Mouse (Mus musculus): ENCODE measurements at regions not wholly inside any gene's neighbourhood (a gene's known extent, or its start where the extent isn't known, plus 50 kb on each side); places are given as distances from the start of the nearest gene placed in this dataset.
A peak's percentile ranks its signal among the peaks of the same experiment; 100 is the strongest.

DNA sequence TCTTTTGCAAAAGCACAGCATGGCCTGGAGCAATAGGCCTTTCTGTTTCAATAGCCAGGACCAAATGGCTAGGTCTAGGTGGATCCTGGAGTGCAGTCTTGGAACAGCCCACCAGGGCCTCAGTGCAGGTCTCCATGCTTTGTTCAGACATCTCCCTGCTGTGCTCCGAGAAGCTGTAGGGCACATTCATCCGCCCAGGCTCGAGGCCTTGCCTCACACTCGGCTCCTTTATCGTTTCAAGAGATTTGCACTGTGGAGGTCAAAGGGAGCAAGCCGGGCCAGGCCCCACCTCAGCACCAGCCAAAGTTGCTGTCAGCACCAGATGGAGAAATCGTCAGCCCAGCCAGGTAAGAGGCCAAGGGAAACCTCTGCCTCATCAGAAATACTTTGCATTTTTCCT is 160.3 kb downstream of the Gm10260 start:
- Histone ChIP-seq H3K27ac (ENCODE audit: insufficient read depth, low read depth, low read length) (no peak overlapping the region), H3K4me1 (ENCODE audit: control insufficient read depth, insufficient read depth, low read length) (0 out of 2 replicates have a peak, but pooled peaks cover 4% of the 10 kb centered on the region), H3K27me3 (replicated peaks; ENCODE audit: control insufficient read depth, insufficient read depth, low read length) (no peaks in the 10 kb centered on the region), H3K36me3 (ENCODE audit: control insufficient read depth, insufficient read depth, low read length) (no peaks in the 10 kb centered on the region), H3K4me3 (ENCODE audit: insufficient read depth, low read depth, low read length) (no peak overlapping the region)
- no peak for DNase-seq
- TF ChIP-seq POLR2A (IDR thresholded peaks at IDR 0.05; ENCODE audit: low read depth, low read length) (no peak), CTCF (conservative IDR thresholded peaks at IDR 0.05; ENCODE audit: insufficient read depth, insufficient read length, low read depth, low read length) (no peak)
- 86% methylated on average over 7 of the region's 7 CpGs for WGBS

DNA sequence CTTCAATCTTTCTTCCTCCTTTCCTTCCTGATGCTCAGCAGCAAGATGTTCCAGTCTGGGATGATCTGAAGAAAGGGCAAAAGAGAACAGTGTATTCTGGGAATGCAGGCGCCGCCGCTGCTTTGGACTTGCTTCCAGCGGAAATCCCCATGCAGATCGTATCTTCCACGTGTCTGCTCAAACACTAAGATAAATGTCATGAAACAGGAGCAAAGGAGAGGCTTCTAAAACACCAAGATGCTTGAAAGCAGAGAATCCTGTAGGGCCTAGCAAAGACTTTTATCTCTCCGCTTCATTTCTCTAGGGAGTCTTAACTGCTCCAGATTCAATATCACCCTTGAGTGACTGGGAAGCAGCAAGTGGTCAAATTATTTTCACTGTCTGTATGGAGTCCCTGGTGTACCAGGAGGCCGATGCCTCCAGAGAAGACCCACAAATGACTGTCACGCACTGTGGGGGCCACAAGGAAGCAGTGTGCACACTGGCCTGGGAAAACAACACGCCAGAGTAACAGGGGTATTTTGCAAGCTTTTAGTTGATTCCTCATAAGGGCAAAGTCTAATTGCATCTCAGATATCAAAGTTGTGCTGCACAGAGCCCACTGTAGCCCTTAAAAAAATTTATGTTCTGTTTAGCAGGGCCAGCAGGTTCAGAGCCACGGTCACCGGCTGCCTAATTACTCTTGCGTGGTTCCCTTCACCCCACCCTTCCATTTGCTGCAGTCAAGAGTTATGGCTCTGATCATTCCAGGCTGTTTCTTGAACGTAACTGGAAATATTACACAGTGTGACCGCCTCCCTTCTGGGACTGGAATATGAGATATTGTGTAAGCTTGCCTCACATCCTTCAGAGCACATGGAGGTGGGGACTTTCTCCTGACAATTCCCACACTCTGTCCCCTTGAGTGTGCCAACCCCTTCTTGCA is 161.7 kb downstream of the Gm10260 start:
- no peaks in the 10 kb centered on the region for H3K27me3 ChIP-seq (replicated peaks; ENCODE audit: control insufficient read depth, insufficient read depth, low read length)
- TF ChIP-seq POLR2A (IDR thresholded peaks at IDR 0.05; ENCODE audit: low read depth, low read length), result no peak
- no peak for TF ChIP-seq CTCF (conservative IDR thresholded peaks at IDR 0.05; ENCODE audit: insufficient read depth, insufficient read length, low read depth, low read length)
- no peaks in the 10 kb centered on the region for H3K36me3 ChIP-seq (ENCODE audit: control insufficient read depth, insufficient read depth, low read length)
- no peak overlapping the region for H3K27ac ChIP-seq (ENCODE audit: insufficient read depth, low read depth, low read length)
- no peak overlapping the region for H3K4me3 ChIP-seq (ENCODE audit: insufficient read depth, low read depth, low read length)
- WGBS, result 36% methylated on average over 15 of the region's 15 CpGs
- H3K4me1 ChIP-seq (ENCODE audit: control insufficient read depth, insufficient read depth, low read length), result 0 out of 2 replicates have a peak, but pooled peaks cover 4% of the 10 kb centered on the region
- DNase-seq, result peak; percentile 48

DNA sequence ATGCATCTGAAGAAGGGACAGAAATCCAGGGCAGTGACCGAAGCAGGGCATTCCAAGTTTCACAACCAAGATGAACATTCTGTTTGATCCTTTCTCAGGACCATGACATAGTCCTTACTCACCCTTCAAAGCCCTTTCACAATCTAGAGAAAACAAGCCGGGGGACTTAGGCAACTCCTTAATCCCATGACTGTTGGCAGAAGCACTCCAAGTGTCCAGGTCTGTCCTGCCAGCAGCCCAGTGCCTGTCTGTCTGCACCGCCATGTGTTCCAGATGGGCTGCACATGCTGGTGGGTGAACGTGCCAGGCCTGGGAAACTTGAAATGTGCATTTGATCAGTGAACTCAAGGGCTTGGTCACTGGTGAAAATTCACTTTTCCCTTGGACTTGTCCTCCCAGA is 165.6 kb downstream of the Gm10260 start:
- 98% methylated on average over 4 of the region's 4 CpGs for WGBS
- H3K4me3 ChIP-seq (ENCODE audit: insufficient read depth, low read depth, low read length), result no peak overlapping the region
- H3K27ac ChIP-seq (ENCODE audit: insufficient read depth, low read depth, low read length), result no peak overlapping the region
- TF ChIP-seq POLR2A (IDR thresholded peaks at IDR 0.05; ENCODE audit: low read depth, low read length) (no peak), CTCF (conservative IDR thresholded peaks at IDR 0.05; ENCODE audit: insufficient read depth, insufficient read length, low read depth, low read length) (no peak)
- no peaks in the 10 kb centered on the region for H3K27me3 ChIP-seq (replicated peaks; ENCODE audit: control insufficient read depth, insufficient read depth, low read length)
- H3K4me1 ChIP-seq (ENCODE audit: control insufficient read depth, insufficient read depth, low read length), result 0 out of 2 replicates have a peak, but pooled peaks cover 4% of the 10 kb centered on the region
- H3K36me3 ChIP-seq (ENCODE audit: control insufficient read depth, insufficient read depth, low read length), result no peaks in the 10 kb centered on the region
- DNase-seq, result no peak

DNA sequence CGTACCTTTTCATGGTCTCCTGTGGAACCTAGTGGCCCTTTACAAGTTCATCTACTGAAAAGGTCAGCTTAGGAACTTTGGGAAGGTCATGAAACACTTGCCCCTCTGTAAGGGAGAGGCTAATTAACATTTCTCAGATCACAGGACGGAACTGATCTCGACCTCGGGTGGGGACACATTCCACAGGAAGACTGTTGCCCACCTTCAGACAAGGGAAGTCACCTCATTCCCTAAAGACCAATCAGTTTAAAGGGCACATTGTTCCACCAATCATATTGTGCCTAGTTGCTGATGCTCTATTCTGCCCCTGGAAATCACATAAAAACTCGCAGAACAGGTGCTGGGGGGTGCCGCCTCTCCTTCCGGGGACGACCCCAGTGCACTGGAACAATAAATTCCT is 170.8 kb downstream of the Gm10260 start:
- 69% methylated on average over 8 of the region's 8 CpGs for WGBS
- H3K36me3 ChIP-seq (ENCODE audit: control insufficient read depth, insufficient read depth, low read length), result no peaks in the 10 kb centered on the region

DNA sequence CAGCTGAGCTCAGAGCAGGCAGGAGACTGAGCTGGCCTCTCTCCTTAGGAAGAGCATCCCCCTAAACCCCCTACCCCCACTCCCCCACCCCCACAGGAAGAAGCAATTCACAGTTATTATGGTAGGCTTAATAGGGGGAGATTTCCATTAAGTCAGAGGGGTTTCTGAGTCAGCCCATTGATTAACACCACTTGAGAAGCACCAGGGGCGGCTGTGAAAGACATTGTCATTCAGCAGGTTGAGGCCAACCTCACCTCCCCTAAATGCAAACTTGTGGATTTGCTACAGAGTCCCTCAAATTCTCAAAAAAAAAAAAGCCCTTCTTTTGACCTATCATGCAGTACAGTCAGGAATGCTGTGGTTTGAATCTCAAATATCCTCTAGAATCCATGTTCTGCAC is 172.3 kb downstream of the Gm10260 start:
- H3K36me3 ChIP-seq (ENCODE audit: control insufficient read depth, insufficient read depth, low read length), result no peaks in the 10 kb centered on the region
- no peaks in the 10 kb centered on the region for H3K4me1 ChIP-seq (ENCODE audit: control insufficient read depth, insufficient read depth, low read length)
- no peak for TF ChIP-seq POLR2A (IDR thresholded peaks at IDR 0.05; ENCODE audit: low read depth, low read length)
- H3K27me3 ChIP-seq (replicated peaks; ENCODE audit: control insufficient read depth, insufficient read depth, low read length), result no peaks in the 10 kb centered on the region
- WGBS, result 100% methylated on average over 1 of the region's 1 CpGs
- H3K4me3 ChIP-seq (ENCODE audit: insufficient read depth, low read depth, low read length), result no peak overlapping the region
- no peak for DNase-seq
- H3K27ac ChIP-seq (ENCODE audit: insufficient read depth, low read depth, low read length), result no peak overlapping the region

More for the DNA sequence above, 170.8 kb downstream of the Gm10260 start:
- Histone ChIP-seq H3K4me3 (ENCODE audit: insufficient read depth, low read depth, low read length) (no peak overlapping the region), H3K27me3 (replicated peaks; ENCODE audit: control insufficient read depth, insufficient read depth, low read length) (no peaks in the 10 kb centered on the region), H3K27ac (ENCODE audit: insufficient read depth, low read depth, low read length) (no peak overlapping the region), H3K4me1 (ENCODE audit: control insufficient read depth, insufficient read depth, low read length) (no peaks in the 10 kb centered on the region)
- TF ChIP-seq POLR2A (IDR thresholded peaks at IDR 0.05; ENCODE audit: low read depth, low read length) (no peak), CTCF (conservative IDR thresholded peaks at IDR 0.05; ENCODE audit: insufficient read depth, insufficient read length, low read depth, low read length) (no peak)
- no peak for DNase-seq

DNA sequence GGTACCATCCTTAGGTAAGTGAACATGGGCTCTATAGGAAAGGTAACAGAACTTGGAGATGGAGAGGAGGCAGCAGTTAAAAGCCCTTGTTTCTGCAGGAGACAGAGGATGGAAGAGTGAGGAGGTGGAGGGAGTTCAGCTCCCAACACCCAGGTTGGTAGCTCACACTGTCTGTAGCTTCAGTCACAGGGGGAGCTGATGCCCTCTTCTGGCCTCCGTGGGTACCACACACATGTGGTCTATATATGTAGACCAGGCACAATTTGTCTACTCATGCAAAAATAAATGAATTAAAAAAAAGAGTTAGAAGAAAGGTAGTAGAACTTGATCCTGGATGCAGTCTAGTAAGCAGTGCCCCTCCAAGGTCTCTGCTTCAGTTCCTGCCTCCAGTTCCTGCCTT is 173.3 kb downstream of the Gm10260 start:
- no peaks in the 10 kb centered on the region for H3K27me3 ChIP-seq (replicated peaks; ENCODE audit: control insufficient read depth, insufficient read depth, low read length)
- 84% methylated on average over 1 of the region's 1 CpGs for WGBS
- TF ChIP-seq POLR2A (IDR thresholded peaks at IDR 0.05; ENCODE audit: low read depth, low read length) (no peak), CTCF (conservative IDR thresholded peaks at IDR 0.05; ENCODE audit: insufficient read depth, insufficient read length, low read depth, low read length) (peak; percentile 46)
- no peaks in the 10 kb centered on the region for H3K4me1 ChIP-seq (ENCODE audit: control insufficient read depth, insufficient read depth, low read length)
- no peak overlapping the region for H3K4me3 ChIP-seq (ENCODE audit: insufficient read depth, low read depth, low read length)
- DNase-seq, result no peak
- H3K36me3 ChIP-seq (ENCODE audit: control insufficient read depth, insufficient read depth, low read length), result no peaks in the 10 kb centered on the region
- no peak overlapping the region for H3K27ac ChIP-seq (ENCODE audit: insufficient read depth, low read depth, low read length)

DNA sequence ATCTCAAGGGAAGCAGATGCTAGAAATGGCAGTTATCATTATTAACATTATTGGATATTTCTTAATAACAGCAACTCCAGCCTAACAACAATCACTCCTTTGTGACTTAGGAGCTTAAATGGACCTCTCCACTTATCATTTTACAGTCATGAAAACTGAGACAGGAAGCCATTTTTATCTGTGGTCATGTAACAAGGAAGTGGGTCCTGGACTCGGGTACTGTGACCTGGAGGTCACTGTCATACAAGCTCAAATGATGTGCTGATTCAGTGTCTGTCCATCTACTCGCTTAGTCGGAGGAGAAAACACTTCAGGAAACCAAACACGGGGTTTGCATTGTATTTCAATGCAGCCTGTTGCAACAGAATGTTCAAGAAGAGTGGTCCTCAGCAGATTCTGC is 176.4 kb downstream of the Gm10260 start:
- no peak overlapping the region for H3K4me3 ChIP-seq (ENCODE audit: insufficient read depth, low read depth, low read length)
- no peaks in the 10 kb centered on the region for H3K36me3 ChIP-seq (ENCODE audit: control insufficient read depth, insufficient read depth, low read length)
- peaks cover 5% of the 10 kb centered on the region; the same call in 1 of the 2 replicates for H3K4me1 ChIP-seq (ENCODE audit: control insufficient read depth, insufficient read depth, low read length)
- TF ChIP-seq CTCF (conservative IDR thresholded peaks at IDR 0.05; ENCODE audit: insufficient read depth, insufficient read length, low read depth, low read length) (no peak), POLR2A (IDR thresholded peaks at IDR 0.05; ENCODE audit: low read depth, low read length) (no peak)
- no peak overlapping the region for H3K27ac ChIP-seq (ENCODE audit: insufficient read depth, low read depth, low read length)
- no peaks in the 10 kb centered on the region for H3K27me3 ChIP-seq (replicated peaks; ENCODE audit: control insufficient read depth, insufficient read depth, low read length)
- no peak for DNase-seq
- 49% methylated on average over 4 of the region's 4 CpGs for WGBS
